Mouse (Mus musculus): ENCODE measurements around the gene 1700007K13Rik.

The 1700007K13Rik gene

DNA sequence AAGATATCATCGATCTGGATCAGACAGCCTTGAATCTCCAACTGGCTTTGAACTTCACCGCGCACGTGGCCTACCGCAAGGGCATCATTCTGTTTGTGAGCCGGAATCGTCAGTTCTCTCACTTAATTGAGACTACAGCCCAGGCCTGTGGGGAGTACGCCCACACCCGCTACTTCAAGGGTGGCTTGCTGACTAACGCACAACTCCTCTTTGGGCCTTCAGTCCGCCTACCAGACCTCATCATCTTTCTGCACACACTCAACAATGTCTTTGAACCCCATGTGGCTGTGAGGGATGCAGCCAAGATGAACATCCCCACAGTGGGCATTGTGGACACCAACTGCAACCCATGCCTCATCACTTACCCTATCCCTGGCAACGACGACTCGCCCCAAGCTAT, 3.3 kb upstream of the 1700007K13Rik start:
- no peak for DNase-seq (ENCODE audit: low spot score in 2 of 2)

DNA sequence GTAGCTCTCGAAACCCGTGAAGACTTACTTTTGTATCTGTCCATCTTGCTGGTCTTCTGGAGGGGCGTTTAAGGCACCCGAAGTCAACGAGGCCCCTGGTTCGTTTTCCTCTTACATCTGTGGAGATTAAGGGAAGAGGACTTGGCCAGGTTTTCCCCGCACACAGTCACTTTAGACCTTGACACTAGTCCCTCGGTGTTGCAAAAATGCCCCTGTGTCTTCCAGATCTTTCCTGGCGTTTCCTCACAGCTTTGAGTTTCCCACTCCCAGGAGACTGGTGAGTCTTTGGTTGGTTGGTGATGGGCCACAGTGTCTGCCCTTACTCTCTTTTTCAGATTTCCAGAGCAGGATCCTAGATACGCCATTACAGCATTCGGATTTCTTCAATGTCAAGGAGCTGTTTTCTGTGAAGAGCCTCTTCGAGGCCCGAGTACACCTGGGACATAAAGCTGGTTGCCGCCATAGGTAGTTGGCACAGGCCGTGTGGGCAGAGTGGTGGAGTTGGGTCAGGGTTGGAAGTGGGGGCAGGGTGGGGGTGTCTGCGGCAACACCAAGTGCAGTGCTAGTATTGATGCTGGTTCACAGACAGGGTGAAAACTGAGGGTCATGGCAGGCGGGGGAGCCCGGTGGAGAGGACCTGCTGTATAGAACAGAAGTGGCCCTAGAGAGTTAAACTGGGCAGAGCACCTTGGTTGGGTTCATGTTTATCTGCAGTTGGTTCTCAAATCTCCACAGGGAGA, 2.5 kb upstream of the 1700007K13Rik start:
- DNase-seq (ENCODE audit: low spot score in 2 of 2), result no peak

DNA sequence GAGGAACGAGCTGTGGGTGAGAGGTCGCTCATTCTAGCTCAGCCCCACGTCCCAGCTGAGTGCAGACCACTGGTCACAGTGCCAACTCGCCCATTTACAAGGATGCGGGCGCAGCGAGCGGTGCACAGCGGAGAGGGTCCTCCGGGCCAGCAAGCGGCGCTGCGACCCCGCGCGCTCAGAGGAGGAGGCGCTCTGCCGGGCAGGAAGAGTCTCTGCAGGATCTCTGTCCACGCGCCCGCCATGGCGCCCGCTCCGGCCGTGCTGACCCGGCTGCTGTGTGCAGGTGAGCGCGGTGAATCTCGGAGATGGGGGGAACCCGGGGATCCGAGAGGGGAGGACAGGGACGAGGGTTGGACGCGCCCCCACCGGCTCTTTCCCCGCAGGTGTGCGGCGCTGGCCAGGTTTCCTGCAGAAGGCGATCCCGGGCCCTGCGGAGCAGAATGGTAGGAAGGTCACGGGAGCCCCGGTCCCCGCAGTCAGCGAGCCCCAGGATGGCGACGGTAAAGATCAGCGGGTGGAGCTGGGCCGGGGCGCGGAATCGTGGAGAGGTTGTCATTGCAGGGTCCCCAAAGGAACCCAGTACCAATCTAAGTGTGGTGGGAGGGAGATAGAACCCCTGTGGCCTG, 1.8 kb upstream of the 1700007K13Rik start, which contains the start of gene Mrps2:
Mrps2 (plus strand) TSS at position 207 of the 626 bp plus-strand sequence.
- DNase-seq (ENCODE audit: low spot score in 2 of 2), result peak; percentile 75

- DNase-seq (ENCODE audit: low spot score in 2 of 2), result no peak
Observed at GRCm38 (mm10) chr2:28464919-28465318, 1.2 kb downstream of the 1700007K13Rik start.

GRCm38 (mm10) chr2:28463919-28464318, 2.2 kb downstream of the 1700007K13Rik start:
- peak in 1 of 2 experiments; percentile 35 for DNase-seq (ENCODE audit: low spot score in 2 of 2)

- DNase-seq (ENCODE audit: low spot score in 2 of 2), result no peak
Observed at GRCm38 (mm10) chr2:28456616-28457015, 9.5 kb downstream of the 1700007K13Rik start.

GRCm38 (mm10) chr2:28453539-28453938, 12.6 kb downstream of the 1700007K13Rik start:
- no peak for DNase-seq (ENCODE audit: low spot score in 2 of 2)

GRCm38 (mm10) chr2:28451663-28452062, 14.5 kb downstream of the 1700007K13Rik start:
- no peak for DNase-seq (ENCODE audit: low spot score in 2 of 2)

- DNase-seq (ENCODE audit: low spot score in 2 of 2), result no peak
Observed at GRCm38 (mm10) chr2:28447315-28447670, 18.8 kb downstream of the 1700007K13Rik start.

- peak in 1 of 2 experiments; percentile 15 for DNase-seq (ENCODE audit: low spot score in 2 of 2)
Observed at GRCm38 (mm10) chr2:28446515-28447314, 19.4 kb downstream of the 1700007K13Rik start, which contains the start of gene Ppp1r26. Gene Ppp1r26 (plus strand): TSS chr2:28446800.

DNA sequence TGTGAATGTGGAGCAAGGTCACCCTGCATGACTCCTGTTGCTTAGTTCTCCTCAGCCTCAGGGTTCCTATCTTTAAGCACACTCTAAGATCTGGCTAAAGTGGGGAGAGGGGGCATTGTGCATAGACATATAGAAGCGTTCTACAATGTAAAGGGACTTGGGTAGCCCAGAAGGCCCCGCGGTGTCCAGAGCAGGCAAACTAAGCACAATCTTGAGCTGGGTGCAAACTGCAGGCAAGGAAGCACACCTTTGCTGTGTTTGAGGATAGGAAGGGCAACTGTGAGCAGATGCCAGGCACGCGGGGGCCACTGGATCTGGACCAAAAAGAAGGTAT, 20.0 kb downstream of the 1700007K13Rik start:
- no peak for DNase-seq (ENCODE audit: low spot score in 2 of 2)

DNA sequence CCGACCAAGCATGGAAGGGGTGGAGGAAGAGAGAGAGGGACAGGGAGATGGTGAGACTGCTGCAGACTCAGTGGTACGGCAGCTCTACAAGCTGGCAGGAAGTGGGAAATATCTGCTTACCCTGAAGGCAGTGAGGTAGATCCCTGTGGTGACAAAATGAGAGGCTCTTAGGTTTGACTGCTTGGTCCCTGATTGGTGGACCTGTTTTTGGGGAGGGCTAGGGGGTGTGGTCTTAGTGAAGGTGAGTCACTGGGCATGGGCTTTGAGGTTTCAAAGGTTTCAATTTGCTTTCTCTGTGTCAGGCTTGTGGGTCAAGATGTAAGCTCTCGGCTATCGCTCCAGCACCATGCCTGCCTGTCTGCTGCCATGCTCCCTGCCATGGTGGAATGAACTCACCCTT, 21.1 kb downstream of the 1700007K13Rik start:
- no peak for DNase-seq (ENCODE audit: low spot score in 2 of 2)

DNA sequence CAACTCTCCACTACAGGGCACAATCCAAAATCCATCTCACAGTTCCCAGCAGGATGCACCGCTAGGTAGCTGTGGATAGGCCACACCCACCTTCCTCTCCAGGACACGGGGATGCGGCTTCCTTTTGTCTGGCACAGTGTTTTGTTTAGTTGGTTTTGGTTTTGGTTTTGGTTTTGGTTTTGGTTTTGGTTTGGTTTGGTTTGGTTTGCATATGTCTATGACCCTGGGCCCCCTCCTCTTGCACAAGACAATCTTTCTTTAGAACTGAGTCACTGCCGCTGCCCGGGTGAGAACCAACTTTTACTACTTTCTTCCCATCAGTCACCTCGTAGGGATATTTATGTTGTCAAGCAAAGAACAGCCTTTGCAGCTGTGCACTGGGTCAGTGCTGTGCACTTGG, 25.3 kb downstream of the 1700007K13Rik start:
- DNase-seq (ENCODE audit: low spot score in 2 of 2), result no peak

GRCm38 (mm10) chr2:28435401-28435800, 30.7 kb downstream of the 1700007K13Rik start:
- DNase-seq (ENCODE audit: low spot score in 2 of 2), result no peak

GRCm38 (mm10) chr2:28433512-28433911, 32.6 kb downstream of the 1700007K13Rik start:
- no peak for DNase-seq (ENCODE audit: low spot score in 2 of 2)

DNA sequence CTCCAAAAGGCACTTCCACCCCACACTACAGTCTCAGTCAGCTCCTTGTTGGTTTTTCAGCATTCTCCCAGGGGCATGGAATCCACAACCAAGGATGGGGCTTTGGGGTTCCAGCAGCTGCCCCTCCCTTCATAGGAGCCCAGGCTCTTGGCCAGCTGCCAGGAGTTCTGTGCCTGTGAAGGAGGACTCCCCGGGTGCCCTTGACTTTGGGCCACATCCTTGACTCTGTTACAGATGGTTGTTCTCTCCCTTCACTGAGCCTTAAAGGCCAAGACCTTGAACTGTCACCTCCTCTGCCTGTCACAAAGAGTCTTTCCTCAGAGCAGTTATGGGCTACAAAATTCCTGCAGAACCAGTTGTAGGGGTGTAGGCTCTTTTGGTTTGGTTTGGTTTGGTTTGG, 33.3 kb downstream of the 1700007K13Rik start:
- no peak for DNase-seq (ENCODE audit: low spot score in 2 of 2)

DNA sequence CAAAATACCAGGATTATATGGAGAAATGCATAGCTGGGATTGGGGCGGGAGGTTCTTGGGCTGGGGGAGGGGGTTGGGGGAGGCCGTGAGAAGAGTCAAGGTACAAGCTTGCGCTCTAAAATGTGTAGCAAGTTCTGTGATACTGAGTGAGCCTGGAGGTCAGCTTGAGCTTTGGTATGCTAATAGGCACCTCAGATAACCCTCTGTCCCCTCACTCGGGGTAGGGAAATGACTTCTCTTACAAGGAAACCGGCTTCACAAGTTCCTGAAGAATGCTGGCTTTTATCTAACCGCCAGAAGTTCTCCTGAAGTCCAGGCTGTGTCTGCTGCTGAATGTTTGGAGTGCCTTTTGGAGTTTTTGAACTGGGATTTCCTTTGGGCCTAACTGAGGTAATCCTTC, 35.3 kb downstream of the 1700007K13Rik start:
- DNase-seq (ENCODE audit: low spot score in 2 of 2), result no peak

DNA sequence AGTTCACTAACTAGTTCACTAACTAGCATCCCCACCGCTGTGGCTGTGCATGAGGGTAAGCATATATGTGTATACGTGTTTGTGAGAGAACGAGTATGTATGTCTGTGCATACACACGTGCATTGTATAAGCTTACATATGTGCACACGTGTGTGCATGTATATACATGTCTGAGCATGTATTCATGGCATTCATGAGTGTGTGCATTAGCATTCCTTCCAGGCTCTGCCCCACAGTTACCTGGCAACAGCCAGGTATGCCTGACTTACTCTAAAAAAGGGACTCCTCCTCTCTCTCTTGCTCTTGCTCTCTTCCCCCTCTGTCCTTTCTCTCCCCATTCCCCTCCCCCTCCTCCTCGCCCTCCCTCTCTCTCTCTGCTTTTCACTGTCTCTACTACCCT, 38.9 kb downstream of the 1700007K13Rik start:
- no peak for DNase-seq (ENCODE audit: low spot score in 2 of 2)

DNA sequence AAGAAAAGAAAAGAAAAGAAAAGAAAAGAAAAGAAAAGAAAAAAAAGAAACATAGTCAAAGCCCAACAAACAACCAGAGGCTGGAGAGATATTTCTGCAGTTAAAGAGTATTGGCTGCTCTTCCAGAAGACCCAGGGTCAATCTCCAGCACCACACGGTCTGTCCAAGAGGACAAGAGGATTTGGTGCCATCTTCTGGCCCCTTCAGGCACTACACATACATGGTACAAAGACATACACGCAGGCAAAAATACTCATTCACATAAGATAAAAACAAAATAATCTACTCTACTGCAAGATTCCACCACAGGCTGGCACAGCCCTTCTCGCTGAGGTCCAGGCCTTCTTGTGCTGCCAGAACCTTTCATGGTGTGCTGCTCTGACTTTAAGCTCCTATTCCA, 43.0 kb downstream of the 1700007K13Rik start:
- DNase-seq (ENCODE audit: low spot score in 2 of 2), result no peak

DNA sequence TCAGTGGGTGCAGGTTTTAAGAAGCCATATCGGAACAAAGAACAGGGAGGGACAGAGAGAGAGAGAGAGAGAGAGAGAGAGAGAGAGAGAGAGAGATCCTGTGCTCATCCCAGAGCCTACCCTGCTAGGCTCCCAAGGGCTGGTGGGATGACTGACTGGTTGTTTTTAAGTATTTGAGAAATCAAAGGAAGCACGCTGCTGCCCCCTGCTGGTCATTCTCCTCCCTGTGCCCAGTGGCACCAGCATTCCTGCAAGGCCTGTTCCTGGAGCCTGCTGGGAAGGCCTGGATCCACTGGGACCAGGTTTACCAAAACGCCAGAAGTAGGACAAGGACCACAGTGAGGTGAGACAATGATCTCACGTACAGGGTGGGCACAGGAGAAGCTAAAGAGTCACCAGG, 46.2 kb downstream of the 1700007K13Rik start:
- peak; percentile 47 to 67 for DNase-seq (ENCODE audit: low spot score in 2 of 2)

DNA sequence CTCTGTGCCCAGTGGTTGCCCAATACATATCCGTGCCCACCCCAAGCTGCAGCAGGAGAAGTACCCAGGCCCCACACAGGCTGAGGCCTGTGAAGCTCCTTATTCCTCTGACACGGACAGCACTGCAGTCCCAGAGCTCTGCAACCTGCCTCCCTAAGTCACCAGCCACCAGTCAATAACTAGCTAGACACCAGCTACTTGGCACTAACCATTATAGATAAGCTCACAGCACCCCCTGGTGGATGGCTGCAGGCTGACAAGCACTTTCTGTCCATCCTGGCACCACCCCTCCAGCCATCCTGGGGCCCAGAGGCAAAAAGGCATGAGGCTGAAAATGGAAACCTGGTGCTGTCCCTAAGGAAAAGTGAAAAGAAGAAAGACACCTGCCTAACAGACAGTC, 48.1 kb downstream of the 1700007K13Rik start:
- peak; percentile 75 to 76 for DNase-seq (ENCODE audit: low spot score in 2 of 2)

- DNase-seq (ENCODE audit: low spot score in 2 of 2), result no peak
Observed at GRCm38 (mm10) chr2:28416511-28416910, 49.6 kb downstream of the 1700007K13Rik start.
